Mouse (Mus musculus) natural killer cell, adult 2 months (primary cell): Measurements from ENCODE around the gene Rpl37a.

Source experiments
- DNase-seq, 2 experiments: peaks; one replicate each; pipeline ENCODE4 v3.0.0; 2022; ENCODE audit warnings: low spot score in 2 of 2

Rpl37a gene

GRCm38 (mm10) chr1:72710753-72711653 is at the start of gene Rpl37a:
Gene Rpl37a (plus strand): TSS chr1:72711290.
- peak; percentile 92 to 95 for DNase-seq

GRCm38 (mm10) chr1:72673070-72673469 is 38.0 kb upstream of the Rpl37a start:
- no peak for DNase-seq

GRCm38 (mm10) chr1:72696256-72696655 is 14.8 kb upstream of the Rpl37a start:
- DNase-seq, result no peak

GRCm38 (mm10) chr1:72698651-72699050 is 12.4 kb upstream of the Rpl37a start:
- no peak for DNase-seq

GRCm38 (mm10) chr1:72700479-72700878 is 10.6 kb upstream of the Rpl37a start, which contains the start of gene Ankar:
Gene Ankar (minus strand): TSS chr1:72700579.
- DNase-seq, result no peak

- no peak for DNase-seq
Observed at GRCm38 (mm10) chr1:72707525-72707924, 3.6 kb upstream of the Rpl37a start.

- DNase-seq, result no peak
Observed at GRCm38 (mm10) chr1:72711684-72712083, 594 bp downstream of the Rpl37a start.

- DNase-seq, result no peak
Observed at GRCm38 (mm10) chr1:72714547-72714946, 3.5 kb downstream of the Rpl37a start.

- DNase-seq, result no peak
Observed at GRCm38 (mm10) chr1:72715065-72715464, 4.0 kb downstream of the Rpl37a start.

- no peak for DNase-seq
Observed at GRCm38 (mm10) chr1:72715593-72716361, 4.7 kb downstream of the Rpl37a start.

- DNase-seq, result no peak
Observed at GRCm38 (mm10) chr1:72716421-72716820, 5.3 kb downstream of the Rpl37a start.

- peak; percentile 63 to 69 for DNase-seq
Observed at GRCm38 (mm10) chr1:72716926-72717325, 5.8 kb downstream of the Rpl37a start.

- no peak for DNase-seq
Observed at GRCm38 (mm10) chr1:72717540-72717939, 6.5 kb downstream of the Rpl37a start.

- DNase-seq, result peak; percentile 11 to 28
Observed at GRCm38 (mm10) chr1:72718846-72719245, 7.8 kb downstream of the Rpl37a start.

- no peak for DNase-seq
Observed at GRCm38 (mm10) chr1:72720115-72720725, 9.1 kb downstream of the Rpl37a start.

GRCm38 (mm10) chr1:72722646-72723045 is 11.6 kb downstream of the Rpl37a start:
- DNase-seq, result no peak

GRCm38 (mm10) chr1:72724354-72724753 is 13.3 kb downstream of the Rpl37a start:
- DNase-seq, result no peak

GRCm38 (mm10) chr1:72725941-72726340 is 14.9 kb downstream of the Rpl37a start:
- no peak for DNase-seq

GRCm38 (mm10) chr1:72728781-72729180 is 17.7 kb downstream of the Rpl37a start:
- no peak for DNase-seq

- DNase-seq, result no peak
Observed at GRCm38 (mm10) chr1:72730126-72730525, 19.0 kb downstream of the Rpl37a start.

GRCm38 (mm10) chr1:72733191-72733691 is 22.2 kb downstream of the Rpl37a start:
- DNase-seq, result no peak
